Mouse (Mus musculus): Measurements from ENCODE around the gene Olfr1131.
"Not testable (repeated sequence)": the region's sequence is repeated elsewhere in the genome, so short reads cannot be mapped to it uniquely, and the experiment has no call there.

The Olfr1131 gene

DNA sequence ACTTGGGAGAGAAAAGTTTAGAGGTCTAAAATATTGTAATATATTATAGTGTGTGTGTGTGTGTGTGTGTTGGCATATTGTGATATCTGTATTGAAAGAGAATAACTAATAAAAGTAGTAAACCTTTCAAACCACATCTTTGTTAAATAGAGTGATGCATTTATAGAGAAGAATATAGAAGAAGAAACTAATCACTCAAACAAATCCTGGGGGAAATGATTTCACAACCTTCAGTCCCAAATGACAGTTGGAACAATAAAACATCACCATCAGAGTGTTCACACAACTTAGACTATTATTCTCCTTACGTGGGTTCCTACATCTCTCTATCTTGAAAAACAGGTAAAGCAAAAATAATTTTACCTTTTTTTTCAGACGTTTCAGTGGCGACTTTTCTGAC, at the start of gene Olfr1131:
Gene Olfr1131, plus strand, starts transcription at position 301 of the 400 bp plus-strand sequence.
- DNase-seq = no peak

DNA sequence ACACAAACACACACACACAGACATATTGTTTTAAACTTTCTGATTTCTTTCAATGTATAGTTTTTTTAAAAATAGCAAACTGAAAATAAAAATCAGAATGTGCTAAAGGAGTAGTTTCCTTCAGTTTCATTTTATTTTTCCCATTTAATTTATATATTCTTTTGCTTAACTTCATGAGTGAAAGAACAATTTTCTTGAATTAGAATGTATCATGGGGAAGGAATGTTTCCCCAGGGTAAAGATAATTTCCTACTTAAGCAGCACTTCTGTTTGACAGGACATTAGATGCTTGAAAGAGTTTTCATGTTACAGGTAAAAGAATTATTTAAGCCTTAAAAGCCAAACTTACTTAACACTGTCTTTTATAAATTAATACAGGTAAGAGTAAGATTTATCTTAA, 21.0 kb upstream of the Olfr1131 start, which contains the start of gene Olfr1130:
Gene Olfr1130, plus strand, starts transcription at position 301 of the 400 bp plus-strand sequence.
- DNase-seq = not testable (repeated sequence)

GRCm38 (mm10) chr2:87637435-87637834, 10.5 kb downstream of the Olfr1131 start, which contains the start of gene Olfr1132:
Gene Olfr1132, minus strand, starts transcription at chr2:87637535.
- DNase-seq = no peak

DNA sequence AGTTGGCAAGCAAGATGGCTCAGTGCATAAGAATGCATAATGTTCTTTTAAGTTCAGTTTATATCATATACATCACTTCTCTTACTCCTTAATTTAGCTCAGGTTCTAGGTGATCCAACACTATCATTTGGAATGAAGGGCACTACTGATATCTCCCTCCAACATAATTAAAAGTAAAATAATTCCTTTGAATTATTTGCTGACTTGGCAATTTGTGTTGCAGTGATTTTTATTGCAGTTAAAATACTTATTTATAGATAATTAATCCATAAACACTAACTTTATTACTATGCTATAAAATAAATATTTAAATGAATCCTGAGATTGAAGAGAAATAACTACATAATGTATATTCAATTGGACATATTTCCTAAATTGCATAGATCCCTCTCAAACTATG, 15.5 kb downstream of the Olfr1131 start:
- no peak for DNase-seq

DNA sequence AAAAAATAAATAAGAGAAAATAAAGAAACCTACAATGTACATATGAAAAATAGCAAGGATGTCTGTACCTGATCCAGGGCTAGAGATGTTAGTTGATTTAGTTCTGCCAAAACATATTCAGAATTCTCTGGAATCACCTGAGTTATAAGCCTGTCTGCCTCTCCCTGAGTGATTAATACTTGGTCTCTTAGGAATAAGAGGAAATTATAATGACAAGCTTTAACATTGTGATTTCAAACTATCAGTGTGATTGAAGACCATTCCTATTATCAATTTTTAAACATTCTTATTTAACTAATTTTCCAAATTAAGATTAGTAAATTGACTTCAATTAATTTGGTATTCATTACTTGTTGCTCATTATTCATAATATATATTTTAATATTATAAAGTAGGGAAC, 20.4 kb downstream of the Olfr1131 start, which contains the start of gene Olfr1133:
Gene Olfr1133, minus strand, starts transcription at position 101 of the 400 bp plus-strand sequence.
- DNase-seq = no peak

- DNase-seq = no peak
Measured at GRCm38 (mm10) chr2:87658360-87658759, 31.5 kb downstream of the Olfr1131 start, which contains the start of gene Olfr1134. Gene Olfr1134, minus strand, starts transcription at chr2:87658460.

- DNase-seq = no peak
Measured at GRCm38 (mm10) chr2:87673564-87673963, 46.7 kb downstream of the Olfr1131 start, which contains the start of gene Olfr1135. Gene Olfr1135, minus strand, starts transcription at chr2:87673664.

Measured in kidney, postnatal 4 days (tissue).